Mouse (Mus musculus): ENCODE measurements around the gene Olfr887.

DNA sequence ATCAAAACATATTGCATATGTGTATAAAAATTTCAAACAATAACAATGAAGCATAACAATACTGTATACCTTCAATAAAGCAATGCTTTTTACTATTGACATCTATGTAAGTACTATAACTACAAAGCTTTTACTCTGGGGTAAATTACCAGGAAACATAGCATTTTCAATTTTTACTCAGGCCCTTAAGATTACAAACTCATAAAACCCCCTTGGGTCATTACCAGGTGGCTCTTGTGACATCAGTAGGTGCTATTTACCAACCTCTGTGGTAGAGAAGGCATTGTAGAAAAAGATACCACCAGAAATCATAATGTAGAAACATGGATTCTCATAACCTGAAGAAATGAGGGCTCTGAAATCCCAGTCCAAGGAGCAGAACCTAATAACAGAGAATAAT is 31.0 kb downstream of the Olfr887 start, which contains the start of gene Olfr889:
- TF ChIP-seq CTCF (IDR thresholded peaks at IDR 0.05; ENCODE audit: low read depth) (no peak), EP300 (IDR thresholded peaks at IDR 0.05; ENCODE audit: low read depth) (no peak)

Measured in liver, postnatal 0 days (tissue).